Mouse (Mus musculus): ENCODE results near the gene Sertad4.

DNA sequence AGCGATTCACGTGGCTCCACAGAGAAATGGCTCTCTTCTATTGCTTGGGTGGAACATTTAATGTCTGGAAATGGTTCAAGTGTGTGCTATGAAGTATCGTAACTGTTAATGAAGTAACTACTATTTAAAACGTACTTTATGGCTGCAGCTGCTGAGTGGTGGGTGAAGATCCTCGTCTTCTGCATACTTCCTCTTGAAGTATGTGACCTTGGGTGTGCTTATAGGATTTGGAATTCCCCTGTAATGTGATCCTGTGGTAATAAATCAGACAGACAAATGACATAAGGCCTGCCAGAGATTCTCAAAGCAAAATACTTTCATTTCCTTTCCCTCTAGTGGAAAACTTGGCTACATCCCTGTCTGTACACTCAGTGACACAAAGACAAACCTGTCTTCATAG, 5.9 kb downstream of the Sertad4 start:
- no peak for TF ChIP-seq POLR2A (IDR thresholded peaks at IDR 0.05; ENCODE audit: borderline replicate concordance, low read depth, low read length)
- TF ChIP-seq CTCF (IDR thresholded peaks at IDR 0.05; ENCODE audit: low read depth, low read length), result no peak

Data from bone marrow macrophage, adult 2 months (primary cell).